Mouse (Mus musculus) layer of hippocampus, adult 8-10 months (tissue): ENCODE results near the gene Mpp2. TPM values are rescaled to one million over a fixed set of nuclear protein-coding genes. Genes with fewer than 3 reads are reported as not detected.

Source experiments
- DNase-seq, 2 experiments: peaks; one replicate each; pipeline ENCODE4 v3.0.0; 2022; ENCODE audit warnings: low spot score in 2 of 2
- total RNA-seq, 4 experiments: library from RNA; stranded (reverse); gene quantifications; 2 replicates each; pipeline ENCODE4 v1.2.4; 2022

The Mpp2 gene
- 100 to 1,000 TPM; 118 to 152 (median 135) TPM for total RNA-seq

- DNase-seq, result peak; percentile 60 to 78
These were observed at the start of gene Mpp2 for GRCm38 (mm10) chr11:102087931-102088898. Mpp2 (minus strand) TSS chr11:102088515.

- DNase-seq, result no peak
These were observed 49.5 kb upstream of the Mpp2 start for GRCm38 (mm10) chr11:102137625-102138446.

GRCm38 (mm10) chr11:102134516-102134915 lies 46.2 kb upstream of the Mpp2 start:
- DNase-seq, result no peak

GRCm38 (mm10) chr11:102117386-102117785 lies 29.1 kb upstream of the Mpp2 start:
- DNase-seq, result no peak

GRCm38 (mm10) chr11:102116241-102116640 lies 27.9 kb upstream of the Mpp2 start:
- DNase-seq, result no peak

- DNase-seq, result no peak
These were observed 23.3 kb upstream of the Mpp2 start for GRCm38 (mm10) chr11:102111576-102111975.

GRCm38 (mm10) chr11:102107732-102108131 lies 19.4 kb upstream of the Mpp2 start, which contains the start of gene Pyy:
Pyy (minus strand) TSS chr11:102107832.
- no peak for DNase-seq

GRCm38 (mm10) chr11:102106911-102107310 lies 18.6 kb upstream of the Mpp2 start:
- no peak for DNase-seq

GRCm38 (mm10) chr11:102102485-102103258 lies 14.4 kb upstream of the Mpp2 start:
- DNase-seq, result peak in 1 of 2 experiments; percentile 58

- no peak for DNase-seq
These were observed 12.9 kb upstream of the Mpp2 start, which contains the start of gene Ppy for GRCm38 (mm10) chr11:102101219-102101618. Ppy (minus strand) TSS chr11:102101319.

- peak in 1 of 2 experiments; percentile 58 for DNase-seq
These were observed 8.6 kb upstream of the Mpp2 start for GRCm38 (mm10) chr11:102096887-102097391.

- no peak for DNase-seq
These were observed 8.1 kb upstream of the Mpp2 start for GRCm38 (mm10) chr11:102096446-102096845.

GRCm38 (mm10) chr11:102095676-102096075 lies 7.4 kb upstream of the Mpp2 start:
- no peak for DNase-seq

GRCm38 (mm10) chr11:102089088-102089808 lies 933 bp upstream of the Mpp2 start:
- peak; percentile 56 to 67 for DNase-seq

- peak; percentile 84 to 86 for DNase-seq
These were observed 1.1 kb downstream of the Mpp2 start for GRCm38 (mm10) chr11:102087081-102087751.

- DNase-seq, result peak; percentile 68 to 76
These were observed 2.0 kb downstream of the Mpp2 start for GRCm38 (mm10) chr11:102086331-102086730.

GRCm38 (mm10) chr11:102084159-102084558 lies 4.2 kb downstream of the Mpp2 start:
- DNase-seq, result no peak

GRCm38 (mm10) chr11:102083193-102083592 lies 5.1 kb downstream of the Mpp2 start:
- DNase-seq, result peak in 1 of 2 experiments; percentile 26

- peak; percentile 78 to 80 for DNase-seq
These were observed 6.0 kb downstream of the Mpp2 start for GRCm38 (mm10) chr11:102082322-102082721.
